Mouse (Mus musculus) small intestine, adult 2 months (tissue): Measurements from ENCODE around the gene Uap1l1. TPM values are rescaled to one million over a fixed set of nuclear protein-coding genes. Genes with fewer than 3 reads are reported as not detected.

ENCODE experiments used
- H3K27ac ChIP-seq: fragments of 200-500 bp; 2 replicates; pipeline ENCODE4 v1.5.1; 2012; ENCODE audit warnings: low read depth, low read length, control low read depth, inconsistent platforms; ENCODE audit not compliant: insufficient read depth
- H3K27me3 ChIP-seq: fragments of 200-500 bp; 2 replicates; pipeline ENCODE4 v1.6.1; 2012; ENCODE audit warnings: mild to moderate bottlenecking, moderate library complexity, low read length, inconsistent platforms; ENCODE audit not compliant: control insufficient read depth, insufficient read depth
- H3K36me3 ChIP-seq: fragments of 200-500 bp; 2 replicates; pipeline ENCODE4 v1.6.1; 2012; ENCODE audit warnings: mild to moderate bottlenecking, low read length, control low read depth, inconsistent platforms; ENCODE audit not compliant: control insufficient read depth, insufficient read depth
- H3K4me1 ChIP-seq: fragments of 200-500 bp; 2 replicates; pipeline ENCODE4 v1.6.1; 2012; ENCODE audit warnings: low read length, inconsistent platforms, mixed read lengths; ENCODE audit not compliant: control insufficient read depth, insufficient read depth, insufficient read length
- H3K4me3 ChIP-seq: fragments of 200-500 bp; 2 replicates; pipeline ENCODE4 v1.5.1; 2012; ENCODE audit warnings: low read depth, mild to moderate bottlenecking, control low read depth, inconsistent platforms, low read length, moderate library complexity
- CTCF ChIP-seq: fragments of 200-500 bp; IDR thresholded peaks from 2 replicates; pipeline ENCODE4 v1.5.1; 2012; ENCODE audit warnings: low read depth, mild to moderate bottlenecking, control low read depth, inconsistent platforms, low read length, moderate library complexity, mixed read lengths; ENCODE audit not compliant: insufficient replicate concordance, insufficient read length; ENCODE audit errors: extremely low read depth
- POLR2A ChIP-seq: fragments of 200-500 bp; IDR thresholded peaks from 2 replicates; pipeline ENCODE4 v1.6.1; 2012; ENCODE audit warnings: low read depth, mild to moderate bottlenecking, control low read depth, inconsistent platforms, low read length, moderate library complexity
- WGBS: fragments of 180-500 bp; shearing (Covaris S2); methylation state at CpG from one replicate; pipeline ENCODE4 v1.1.7; 2018; 5-methylcytosine and 5-hydroxymethylcytosine counted together
- polyA plus RNA-seq: library from polyadenylated mRNA; depleted of rRNA; stranded (reverse); fragments of >200 nt; gene quantifications from 2 replicates; pipeline ENCODE4 v1.2.3, GENCODE M21; 2012

Gene Uap1l1
- polyA plus RNA-seq, 1 experiment, result 360 TPM

- no peaks in the 10 kb centered on the region for H3K27me3 ChIP-seq
- peak overlapping the region; percentile 64 for H3K4me3 ChIP-seq
- no peak overlapping the region for H3K27ac ChIP-seq
- peaks cover 12% of the 10 kb centered on the region for H3K4me1 ChIP-seq
- TF ChIP-seq POLR2A, result no peak
- WGBS, result 33% methylated on average over 18 of the region's 18 CpGs
- peaks cover 25% of the 10 kb centered on the region for H3K36me3 ChIP-seq
Measured at GRCm38 (mm10) chr2:25355419-25356066, 9.9 kb downstream of the Uap1l1 start.

- H3K36me3 ChIP-seq, result peaks cover 35% of the 10 kb centered on the region
- H3K4me3 ChIP-seq, result no peak overlapping the region
- 84% methylated on average over 6 of the region's 6 CpGs for WGBS
Measured at GRCm38 (mm10) chr2:25354211-25354610, 11.3 kb downstream of the Uap1l1 start.

GRCm38 (mm10) chr2:25350701-25351100 is 14.8 kb downstream of the Uap1l1 start:
- Histone ChIP-seq H3K4me3 (no peak overlapping the region), H3K36me3 (peaks cover 64% of the 10 kb centered on the region), H3K27ac (no peak overlapping the region), H3K27me3 (no peaks in the 10 kb centered on the region), H3K4me1 (peaks cover 5% of the 10 kb centered on the region)
- WGBS, result 94% methylated on average over 3 of the region's 3 CpGs
- TF ChIP-seq CTCF, result no peak
- TF ChIP-seq POLR2A, result no peak

More at GRCm38 (mm10) chr2:25354211-25354610, 11.3 kb downstream of the Uap1l1 start:
- no peak overlapping the region for H3K27ac ChIP-seq
- TF ChIP-seq CTCF (no peak), POLR2A (no peak)
- H3K4me1 ChIP-seq, result peaks cover 12% of the 10 kb centered on the region
- H3K27me3 ChIP-seq, result no peaks in the 10 kb centered on the region

GRCm38 (mm10) chr2:25349499-25349898 is 16.0 kb downstream of the Uap1l1 start:
- peaks cover 75% of the 10 kb centered on the region for H3K36me3 ChIP-seq

GRCm38 (mm10) chr2:25348162-25348561 is 17.3 kb downstream of the Uap1l1 start:
- no peak for TF ChIP-seq POLR2A
- no peak for TF ChIP-seq CTCF
- no peaks in the 10 kb centered on the region for H3K27me3 ChIP-seq
- no peak overlapping the region for H3K4me3 ChIP-seq
- WGBS, result 68% methylated on average over 7 of the region's 7 CpGs
- H3K36me3 ChIP-seq, result peaks cover 83% of the 10 kb centered on the region
- H3K27ac ChIP-seq, result no peak overlapping the region
- no peaks in the 10 kb centered on the region for H3K4me1 ChIP-seq

More at GRCm38 (mm10) chr2:25349499-25349898, 16.0 kb downstream of the Uap1l1 start:
- no peaks in the 10 kb centered on the region for H3K27me3 ChIP-seq
- no peaks in the 10 kb centered on the region for H3K4me1 ChIP-seq
- H3K4me3 ChIP-seq, result no peak overlapping the region
- TF ChIP-seq POLR2A (no peak), CTCF (no peak)
- no peak overlapping the region for H3K27ac ChIP-seq
- 95% methylated on average over 4 of the region's 4 CpGs for WGBS

GRCm38 (mm10) chr2:25338303-25338702 is 27.2 kb downstream of the Uap1l1 start:
- peaks cover 8% of the 10 kb centered on the region; the same call in 1 of the 2 replicates for H3K4me1 ChIP-seq
- peaks cover 65% of the 10 kb centered on the region for H3K36me3 ChIP-seq
- TF ChIP-seq CTCF, result no peak
- TF ChIP-seq POLR2A, result no peak
- 19% methylated on average over 6 of the region's 6 CpGs for WGBS
- H3K4me3 ChIP-seq, result no peak overlapping the region
- peak overlapping the region; percentile 72 for H3K27ac ChIP-seq
- no peaks in the 10 kb centered on the region for H3K27me3 ChIP-seq

GRCm38 (mm10) chr2:25333569-25333968 is 31.9 kb downstream of the Uap1l1 start:
- WGBS, result 70% methylated on average over 2 of the region's 2 CpGs
- Histone ChIP-seq H3K27ac (no peak overlapping the region), H3K36me3 (peaks cover 30% of the 10 kb centered on the region), H3K4me1 (peaks cover 13% of the 10 kb centered on the region; the same call in 1 of the 2 replicates), H3K27me3 (no peaks in the 10 kb centered on the region), H3K4me3 (no peak overlapping the region; the same call in 1 of the 2 replicates)
- no peak for TF ChIP-seq CTCF
- no peak for TF ChIP-seq POLR2A
